Mouse (Mus musculus): ENCODE results near the gene Muc1. TPM values are rescaled to one million over a fixed set of nuclear protein-coding genes. Genes with fewer than 3 reads are reported as not detected.

Gene Muc1
- polyA plus RNA-seq, 1 experiment: not detected

- Histone ChIP-seq H3K4me3 (ENCODE audit: insufficient read depth, low read length) (no peak overlapping the region), H3K4me1 (ENCODE audit: control insufficient read depth, insufficient read depth, low read length) (peaks cover 8% of the 10 kb centered on the region; the same call in 1 of the 2 replicates), H3K27ac (ENCODE audit: insufficient read depth, low read depth, low read length) (no peak overlapping the region)
- TF ChIP-seq CTCF (IDR thresholded peaks at IDR 0.05; ENCODE audit: low read depth, low read length): no peak
- no peak for TF ChIP-seq POLR2A (IDR thresholded peaks at IDR 0.05; ENCODE audit: borderline replicate concordance, low read depth, low read length)
Observed at GRCm38 (mm10) chr3:89260211-89260610, 31.4 kb downstream of the Muc1 start.

- TF ChIP-seq POLR2A (IDR thresholded peaks at IDR 0.05; ENCODE audit: borderline replicate concordance, low read depth, low read length): no peak
- no peak for TF ChIP-seq CTCF (IDR thresholded peaks at IDR 0.05; ENCODE audit: low read depth, low read length)
- Histone ChIP-seq H3K4me3 (ENCODE audit: insufficient read depth, low read length) (no peak overlapping the region), H3K4me1 (ENCODE audit: control insufficient read depth, insufficient read depth, low read length) (peaks cover 12% of the 10 kb centered on the region), H3K27ac (ENCODE audit: insufficient read depth, low read depth, low read length) (no peak overlapping the region)
Observed at GRCm38 (mm10) chr3:89262417-89262816, 33.6 kb downstream of the Muc1 start.

- peak overlapping the region; percentile 16; the same call in 1 of the 2 replicates for H3K27ac ChIP-seq (ENCODE audit: insufficient read depth, low read depth, low read length)
- H3K4me3 ChIP-seq (ENCODE audit: insufficient read depth, low read length): peak overlapping the region; percentile 96
- H3K4me1 ChIP-seq (ENCODE audit: control insufficient read depth, insufficient read depth, low read length): peaks cover 31% of the 10 kb centered on the region
- TF ChIP-seq CTCF (IDR thresholded peaks at IDR 0.05; ENCODE audit: low read depth, low read length) (no peak), POLR2A (IDR thresholded peaks at IDR 0.05; ENCODE audit: borderline replicate concordance, low read depth, low read length) (no peak)
Observed at GRCm38 (mm10) chr3:89266439-89266893, 37.6 kb downstream of the Muc1 start.

GRCm38 (mm10) chr3:89268916-89269315 is 40.1 kb downstream of the Muc1 start:
- no peak for TF ChIP-seq CTCF (IDR thresholded peaks at IDR 0.05; ENCODE audit: low read depth, low read length)
- no peak for TF ChIP-seq POLR2A (IDR thresholded peaks at IDR 0.05; ENCODE audit: borderline replicate concordance, low read depth, low read length)
- H3K4me1 ChIP-seq (ENCODE audit: control insufficient read depth, insufficient read depth, low read length): peaks cover 28% of the 10 kb centered on the region
- no peak overlapping the region for H3K4me3 ChIP-seq (ENCODE audit: insufficient read depth, low read length)
- H3K27ac ChIP-seq (ENCODE audit: insufficient read depth, low read depth, low read length): no peak overlapping the region

GRCm38 (mm10) chr3:89270051-89270755 is 41.3 kb downstream of the Muc1 start, which contains the start of gene Slc50a1:
Gene Slc50a1, minus strand, starts transcription at chr3:89270570.
- H3K4me3 ChIP-seq (ENCODE audit: insufficient read depth, low read length): peak within 1 kb of the TSS; percentile 71
- peaks cover 27% of the 10 kb centered on the region for H3K4me1 ChIP-seq (ENCODE audit: control insufficient read depth, insufficient read depth, low read length)
- no peak for TF ChIP-seq CTCF (IDR thresholded peaks at IDR 0.05; ENCODE audit: low read depth, low read length)
- no peak for TF ChIP-seq POLR2A (IDR thresholded peaks at IDR 0.05; ENCODE audit: borderline replicate concordance, low read depth, low read length)
- peak within 1 kb of the TSS; percentile 23 for H3K27ac ChIP-seq (ENCODE audit: insufficient read depth, low read depth, low read length)

GRCm38 (mm10) chr3:89270891-89271290 is 42.0 kb downstream of the Muc1 start:
- TF ChIP-seq POLR2A (IDR thresholded peaks at IDR 0.05; ENCODE audit: borderline replicate concordance, low read depth, low read length): no peak
- TF ChIP-seq CTCF (IDR thresholded peaks at IDR 0.05; ENCODE audit: low read depth, low read length): no peak
- peaks cover 26% of the 10 kb centered on the region for H3K4me1 ChIP-seq (ENCODE audit: control insufficient read depth, insufficient read depth, low read length)
- H3K4me3 ChIP-seq (ENCODE audit: insufficient read depth, low read length): no peak overlapping the region
- H3K27ac ChIP-seq (ENCODE audit: insufficient read depth, low read depth, low read length): no peak overlapping the region

GRCm38 (mm10) chr3:89271760-89272159 is 42.9 kb downstream of the Muc1 start:
- Histone ChIP-seq H3K4me1 (ENCODE audit: control insufficient read depth, insufficient read depth, low read length) (peaks cover 23% of the 10 kb centered on the region), H3K27ac (ENCODE audit: insufficient read depth, low read depth, low read length) (no peak overlapping the region), H3K4me3 (ENCODE audit: insufficient read depth, low read length) (no peak overlapping the region)
- TF ChIP-seq POLR2A (IDR thresholded peaks at IDR 0.05; ENCODE audit: borderline replicate concordance, low read depth, low read length) (no peak), CTCF (IDR thresholded peaks at IDR 0.05; ENCODE audit: low read depth, low read length) (no peak)

GRCm38 (mm10) chr3:89276061-89276460 is 47.2 kb downstream of the Muc1 start:
- Histone ChIP-seq H3K4me1 (ENCODE audit: control insufficient read depth, insufficient read depth, low read length) (peaks cover 9% of the 10 kb centered on the region; the same call in 1 of the 2 replicates), H3K27ac (ENCODE audit: insufficient read depth, low read depth, low read length) (no peak overlapping the region), H3K4me3 (ENCODE audit: insufficient read depth, low read length) (no peak overlapping the region)
- TF ChIP-seq POLR2A (IDR thresholded peaks at IDR 0.05; ENCODE audit: borderline replicate concordance, low read depth, low read length): no peak
- no peak for TF ChIP-seq CTCF (IDR thresholded peaks at IDR 0.05; ENCODE audit: low read depth, low read length)

- no peak overlapping the region for H3K4me3 ChIP-seq (ENCODE audit: insufficient read depth, low read length)
Observed at GRCm38 (mm10) chr3:89277281-89278021, 48.6 kb downstream of the Muc1 start.

GRCm38 (mm10) chr3:89278107-89278506 is 49.2 kb downstream of the Muc1 start:
- Histone ChIP-seq H3K4me3 (ENCODE audit: insufficient read depth, low read length) (no peak overlapping the region), H3K4me1 (ENCODE audit: control insufficient read depth, insufficient read depth, low read length) (peaks cover 9% of the 10 kb centered on the region; the same call in 1 of the 2 replicates), H3K27ac (ENCODE audit: insufficient read depth, low read depth, low read length) (no peak overlapping the region)
- no peak for TF ChIP-seq CTCF (IDR thresholded peaks at IDR 0.05; ENCODE audit: low read depth, low read length)
- no peak for TF ChIP-seq POLR2A (IDR thresholded peaks at IDR 0.05; ENCODE audit: borderline replicate concordance, low read depth, low read length)

More at GRCm38 (mm10) chr3:89277281-89278021, 48.6 kb downstream of the Muc1 start:
- TF ChIP-seq POLR2A (IDR thresholded peaks at IDR 0.05; ENCODE audit: borderline replicate concordance, low read depth, low read length) (no peak), CTCF (IDR thresholded peaks at IDR 0.05; ENCODE audit: low read depth, low read length) (no peak)
- peaks cover 9% of the 10 kb centered on the region; the same call in 1 of the 2 replicates for H3K4me1 ChIP-seq (ENCODE audit: control insufficient read depth, insufficient read depth, low read length)
- H3K27ac ChIP-seq (ENCODE audit: insufficient read depth, low read depth, low read length): no peak overlapping the region

Data from bone marrow macrophage, adult 2 months (primary cell).